15 mouse cellular contexts compared by ENCODE assay signal in genomic region chr10:86315513-86315912, GRCm38 (mm10). TPM values are rescaled to one million over a fixed set of nuclear protein-coding genes. Genes with fewer than 3 reads are reported as not detected.
DNase-seq lines count a peak whose midpoint lies in the region; ATAC-seq and TF ChIP-seq lines count a peak whose summit lies in the region.
"Had no signal": no experiment of that assay in that cellular context is flagged by ENCODE, and none has a peak within 500 bp of the region (broad histone marks: within the 10 kb centered on the region; RNA-seq: fewer than 3 reads in every experiment).

No protein-coding gene starts in this region.

- peaks cover 19% of the 10 kb centered on the region for H3K4me1 ChIP-seq in forebrain, embryonic 12.5 days
- H3K4me1 ChIP-seq in forebrain, embryonic 10.5 days: peaks cover 26% of the 10 kb centered on the region
- peaks cover 20% of the 10 kb centered on the region for H3K4me1 ChIP-seq in heart, embryonic 11.5 days (ENCODE audit: control insufficient read depth, insufficient read depth, low read length)
- no peaks in the 10 kb centered on the region for H3K4me1 ChIP-seq in liver, postnatal 0 days (ENCODE audit: insufficient read depth)

- ATAC-seq in forebrain, embryonic 12.5 days (ENCODE audit: low FRiP score): no peak
- no peak for ATAC-seq in heart, embryonic 11.5 days (replicated peaks; ENCODE audit: insufficient number of reproducible peaks, low FRiP score, low TSS enrichment)
- no peak for ATAC-seq in liver, postnatal 0 days
- ATAC-seq: midbrain, embryonic 13.5 days had no signal

- no peak overlapping the region for H3K4me2 ChIP-seq in forebrain, embryonic 12.5 days
- no peak overlapping the region for H3K4me2 ChIP-seq in heart, embryonic 11.5 days
- H3K4me2 ChIP-seq in liver, postnatal 0 days (ENCODE audit: low read depth, low read length): no peak overlapping the region
- H3K4me2 ChIP-seq: kidney, embryonic 15.5 days; liver, embryonic 11.5 days; midbrain, embryonic 13.5 days; neural tube, embryonic 15.5 days had no signal

- no peaks in the 10 kb centered on the region for H3K27me3 ChIP-seq in forebrain, embryonic 12.5 days
- H3K27me3 ChIP-seq in forebrain, embryonic 10.5 days (ENCODE audit: poor library complexity, severe bottlenecking): no peaks in the 10 kb centered on the region
- H3K27me3 ChIP-seq in heart, embryonic 11.5 days (ENCODE audit: control insufficient read depth, insufficient read depth, low read length): no peaks in the 10 kb centered on the region
- no peaks in the 10 kb centered on the region for H3K27me3 ChIP-seq in liver, postnatal 0 days (ENCODE audit: insufficient read depth, low read length)
- H3K27me3 ChIP-seq: kidney, embryonic 15.5 days; midbrain, embryonic 13.5 days; neural tube, embryonic 15.5 days had no signal

- H3K4me3 ChIP-seq in forebrain, embryonic 12.5 days (replicated peaks): no peak overlapping the region
- no peak overlapping the region for H3K4me3 ChIP-seq in forebrain, embryonic 10.5 days
- H3K4me3 ChIP-seq in heart, embryonic 11.5 days (ENCODE audit: low read depth, low read length): no peak overlapping the region
- no peak overlapping the region for H3K4me3 ChIP-seq in layer of hippocampus, adult 2 months
- no peak overlapping the region for H3K4me3 ChIP-seq in liver, postnatal 0 days (ENCODE audit: low read depth, low read length)
- H3K4me3 ChIP-seq: kidney, embryonic 15.5 days; midbrain, embryonic 13.5 days; myocyte; neural tube, embryonic 15.5 days had no signal

- TF ChIP-seq EP300 in liver, postnatal 0 days (IDR thresholded peaks at IDR 0.05; ENCODE audit: low read depth): no peak

- H3K9me3 ChIP-seq in forebrain, embryonic 12.5 days: no peaks in the 10 kb centered on the region
- no peaks in the 10 kb centered on the region for H3K9me3 ChIP-seq in forebrain, embryonic 10.5 days
- H3K9me3 ChIP-seq in heart, embryonic 11.5 days (replicated peaks; ENCODE audit: control insufficient read depth, low read length): no peaks in the 10 kb centered on the region
- no peaks in the 10 kb centered on the region for H3K9me3 ChIP-seq in liver, postnatal 0 days (ENCODE audit: low read length)
- H3K9me3 ChIP-seq: kidney, embryonic 15.5 days; midbrain, embryonic 13.5 days; neural tube, embryonic 15.5 days had no signal

- TF ChIP-seq CTCF in layer of hippocampus, adult 2 months (conservative IDR thresholded peaks at IDR 0.05): no peak
- no peak for TF ChIP-seq CTCF in liver, postnatal 0 days (IDR thresholded peaks at IDR 0.05; ENCODE audit: low read depth)

- 0 out of 2 replicates have a peak overlapping the region, but pooled peaks have one; percentile 31 for H3K27ac ChIP-seq in forebrain, embryonic 12.5 days
- no peak overlapping the region for H3K27ac ChIP-seq in forebrain, embryonic 10.5 days
- H3K27ac ChIP-seq in heart, embryonic 11.5 days (ENCODE audit: low read depth, low read length): no peak overlapping the region
- H3K27ac ChIP-seq in layer of hippocampus, adult 2 months: 0 out of 2 replicates have a peak overlapping the region, but pooled peaks have one; percentile 23
- H3K27ac ChIP-seq in liver, postnatal 0 days (ENCODE audit: low read depth): no peak overlapping the region
- H3K27ac ChIP-seq: kidney, embryonic 15.5 days; midbrain, embryonic 13.5 days; neural tube, embryonic 15.5 days had no signal

- H3K9ac ChIP-seq in forebrain, embryonic 12.5 days: no peak overlapping the region
- peak overlapping the region; percentile 16; the same call in 1 of the 2 replicates for H3K9ac ChIP-seq in heart, embryonic 11.5 days (ENCODE audit: low read depth, low read length)
- no peak overlapping the region for H3K9ac ChIP-seq in liver, postnatal 0 days (replicated peaks)
- H3K9ac ChIP-seq: kidney, embryonic 15.5 days; midbrain, embryonic 13.5 days; neural tube, embryonic 15.5 days had no signal

- no peak for DNase-seq in forebrain, embryonic 10.5 days (ENCODE audit: extremely low spot score, low spot score)
- no peak for DNase-seq in heart, adult 18-20 months
- DNase-seq in layer of hippocampus, adult 2 months (ENCODE audit: low spot score in 2 of 2): no peak
- DNase-seq in layer of hippocampus, adult 8-10 months (ENCODE audit: low spot score in 2 of 2): no peak
- peak; percentile 86 for DNase-seq in skeletal muscle tissue, adult 2 months (ENCODE audit: low read depth, low spot score)
- DNase-seq in liver, postnatal 0 days: no peak
- DNase-seq: cerebellum, postnatal 25 days; thymus, adult 18-20 months had no signal

- 64% methylated on average over 3 of the region's 3 CpGs for WGBS in forebrain, embryonic 12.5 days
- WGBS in forebrain, embryonic 10.5 days: 63% methylated on average over 3 of the region's 3 CpGs
- 47% methylated on average over 3 of the region's 3 CpGs for WGBS in heart, embryonic 11.5 days (ENCODE audit: insufficient replicate concordance)
- WGBS in liver, postnatal 0 days (ENCODE audit: insufficient replicate concordance): 55% methylated on average over 3 of the region's 3 CpGs

- H3K36me3 ChIP-seq in forebrain, embryonic 12.5 days (replicated peaks): no peaks in the 10 kb centered on the region
- H3K36me3 ChIP-seq in forebrain, embryonic 10.5 days (replicated peaks): no peaks in the 10 kb centered on the region
- H3K36me3 ChIP-seq in heart, embryonic 11.5 days (ENCODE audit: control insufficient read depth, insufficient read depth, low read length): no peaks in the 10 kb centered on the region
- no peaks in the 10 kb centered on the region for H3K36me3 ChIP-seq in liver, postnatal 0 days (replicated peaks; ENCODE audit: insufficient read depth, low read length)
- H3K36me3 ChIP-seq: midbrain, embryonic 13.5 days; neural tube, embryonic 15.5 days had no signal

RNA-seq across cellular contexts. Expression of gene Timp3, which starts 15.3 kb away (rescaled TPM):
- 17.9 and 18.0 TPM in 2 replicates for polyA plus RNA-seq in forebrain, embryonic 12.5 days (2016; fragmentation: Nextera tagmentation; extraction: Ambion mirVana)
- 22.1 and 22.4 TPM in 2 replicates for polyA plus RNA-seq in forebrain, embryonic 10.5 days (2016; fragmentation: Nextera tagmentation; extraction: Ambion mirVana)
- 56.6 and 63.9 TPM in 2 replicates for polyA plus RNA-seq in heart, embryonic 11.5 days (2014; fragmentation: Nextera tagmentation; extraction: Ambion mirVana)
- total RNA-seq in heart, adult 18-20 months (2021): 100 to 1,000 TPM; 161 to 188 TPM
- 10 to 100 TPM; 61.8 to 62.0 TPM for total RNA-seq in layer of hippocampus, adult 2 months (2021)
- 10 to 100 TPM; 65.5 to 73.4 (median 69.4) TPM for total RNA-seq in layer of hippocampus, adult 8-10 months (2022)
- 6.4 and 7.9 TPM in 2 replicates for polyA plus RNA-seq in liver, postnatal 0 days (2015; fragmentation: Nextera tagmentation; extraction: Ambion mirVana)

Comparison
In these comparisons a context has a peak if more than half of its experiments do, and no peak if none do; other contexts are left out.
1. H3K27ac ChIP-seq: peak in forebrain, embryonic 12.5 days (single experiment) and layer of hippocampus, adult 2 months (single experiment); none in forebrain, embryonic 10.5 days (single experiment), heart, embryonic 11.5 days (single experiment) and liver, postnatal 0 days (single experiment).